Mouse (Mus musculus) heart, adult 2 months (tissue): ENCODE measurements around the gene Serpinf2. TPM values are rescaled to one million over a fixed set of nuclear protein-coding genes. Genes with fewer than 3 reads are reported as not detected.

Source experiments
- DNase-seq, 2 experiments: peaks; one replicate each; pipeline ENCODE4 v3.0.0; 2021
- H3K27ac ChIP-seq: fragments of 200-600 bp; 2 replicates; pipeline ENCODE4 v1.8.1; 2022
- H3K27me3 ChIP-seq: fragments of 200-500 bp; 2 replicates; pipeline ENCODE4 v1.6.1; 2012; ENCODE audit warnings: mild to moderate bottlenecking, low read length, inconsistent platforms, mixed read lengths; ENCODE audit not compliant: control insufficient read depth, insufficient read depth
- H3K36me3 ChIP-seq: fragments of 200-500 bp; 2 replicates; pipeline ENCODE4 v1.6.1; 2012; ENCODE audit warnings: low read length, inconsistent platforms; ENCODE audit not compliant: control insufficient read depth, insufficient read depth
- H3K4me1 ChIP-seq: fragments of 200-500 bp; 2 replicates; pipeline ENCODE4 v1.6.1; 2011; ENCODE audit warnings: low read length; ENCODE audit not compliant: control insufficient read depth, insufficient read depth
- H3K4me3 ChIP-seq: fragments of 200-600 bp; 2 replicates; pipeline ENCODE4 v1.8.1; 2022
- H3K79me2 ChIP-seq: fragments of 200-500 bp; replicated peaks from 2 replicates; pipeline ENCODE4 v1.6.1; 2012; ENCODE audit warnings: mild to moderate bottlenecking, inconsistent platforms, low read length, moderate library complexity, mixed read lengths; ENCODE audit not compliant: control insufficient read depth, insufficient read depth
- H3K9ac ChIP-seq: fragments of 200-500 bp; 2 replicates; pipeline ENCODE4 v1.6.1; 2012; ENCODE audit warnings: low read depth, mild to moderate bottlenecking, control low read depth, inconsistent platforms, low read length, mixed read lengths
- CTCF ChIP-seq: fragments of 200-600 bp; IDR thresholded peaks from 2 replicates; pipeline ENCODE4 v1.8.1; 2022; ENCODE audit warnings: antibody characterized with exemption, mild to moderate bottlenecking, moderate library complexity
- EP300 ChIP-seq: fragments of 200-500 bp; IDR thresholded peaks from 2 replicates; pipeline ENCODE4 v1.6.1; 2011; ENCODE audit warnings: low read depth, low read length, control low read depth; ENCODE audit not compliant: insufficient read depth
- POLR2A ChIP-seq: fragments of 200-500 bp; IDR thresholded peaks from 2 replicates; pipeline ENCODE4 v1.6.1; 2011; ENCODE audit warnings: mild to moderate bottlenecking, low read depth, low read length, control low read depth; ENCODE audit not compliant: insufficient read depth
- WGBS: fragments of 180-500 bp; shearing (Covaris S2); methylation state at CpG from one replicate; pipeline ENCODE4 v1.1.7; 2018; 5-methylcytosine and 5-hydroxymethylcytosine counted together
- intact Hi-C: fragments of 180-260 bp; cut with DNase I; formaldehyde crosslinking; loops from one replicate; pipeline ENCODE4 v1.15.1; 2025
- polyA plus RNA-seq: library from polyadenylated mRNA; depleted of rRNA; stranded (reverse); fragments of >200 nt; gene quantifications from 2 replicates; pipeline ENCODE4 v1.2.3, GENCODE M21; 2012
- total RNA-seq, 2 experiments: library from RNA; stranded (reverse); gene quantifications; 2 replicates each; pipeline ENCODE4 v1.2.3; 2021

The Serpinf2 gene
- total and polyA plus RNA-seq, 3 experiments = 0.18 TPM; not detected in 2

GRCm38 (mm10) chr11:75409679-75410575, 29.5 kb downstream of the Serpinf2 start:
- H3K27me3 ChIP-seq = no peaks in the 10 kb centered on the region
- TF ChIP-seq CTCF (no peak), EP300 (no peak), POLR2A (no peak)
- intact Hi-C loops = loop anchor here (10.0 kb wide), 1 partner anchor 215 kb away; the partner anchor contains the start of genes Dph1 and Rtn4rl1
- H3K4me1 ChIP-seq = no peaks in the 10 kb centered on the region
- no peaks in the 10 kb centered on the region for H3K36me3 ChIP-seq
- no peak for DNase-seq
- H3K4me3 ChIP-seq = no peak overlapping the region
- H3K79me2 ChIP-seq = no peaks in the 10 kb centered on the region
- no peak overlapping the region for H3K27ac ChIP-seq
- no peak overlapping the region for H3K9ac ChIP-seq
- WGBS = 64% methylated on average over 17 of the region's 17 CpGs

GRCm38 (mm10) chr11:75406865-75407264, 32.5 kb downstream of the Serpinf2 start:
- peak; percentile 83 for TF ChIP-seq CTCF
- no peak for TF ChIP-seq POLR2A
- 0 out of 2 replicates have a peak, but pooled peaks have one; percentile 14 for TF ChIP-seq EP300
- Histone ChIP-seq H3K4me1 (peaks cover 5% of the 10 kb centered on the region), H3K79me2 (no peaks in the 10 kb centered on the region), H3K27me3 (no peaks in the 10 kb centered on the region), H3K27ac (no peak overlapping the region), H3K9ac (no peak overlapping the region), H3K36me3 (no peaks in the 10 kb centered on the region), H3K4me3 (no peak overlapping the region)
- WGBS = 57% methylated on average over 3 of the region's 3 CpGs
- peak; percentile 34 to 56 for DNase-seq
- intact Hi-C loops = loop anchor here (10.0 kb wide), 1 partner anchor 212 kb away; the partner anchor contains the start of genes Dph1 and Rtn4rl1

- no peak for TF ChIP-seq POLR2A
- intact Hi-C loops = loop anchor here (10.0 kb wide), 1 partner anchor 211 kb away; the partner anchor contains the start of genes Dph1 and Rtn4rl1
- 69% methylated on average over 4 of the region's 4 CpGs for WGBS
- no peaks in the 10 kb centered on the region for H3K79me2 ChIP-seq
- no peaks in the 10 kb centered on the region for H3K27me3 ChIP-seq
- H3K36me3 ChIP-seq = no peaks in the 10 kb centered on the region
- no peak for DNase-seq
- H3K27ac ChIP-seq = no peak overlapping the region
- H3K4me1 ChIP-seq = peaks cover 5% of the 10 kb centered on the region
- H3K4me3 ChIP-seq = no peak overlapping the region
- no peak overlapping the region for H3K9ac ChIP-seq
These were observed 33.3 kb downstream of the Serpinf2 start for GRCm38 (mm10) chr11:75406104-75406503.

GRCm38 (mm10) chr11:75404801-75405200, 34.6 kb downstream of the Serpinf2 start:
- DNase-seq = no peak
- Histone ChIP-seq H3K27ac (no peak overlapping the region), H3K79me2 (no peaks in the 10 kb centered on the region), H3K4me3 (no peak overlapping the region), H3K27me3 (no peaks in the 10 kb centered on the region), H3K9ac (no peak overlapping the region), H3K36me3 (no peaks in the 10 kb centered on the region), H3K4me1 (peaks cover 5% of the 10 kb centered on the region)
- intact Hi-C loops = loop anchor here (5.0 to 10.0 kb wide), 3 partner anchors 108 to 210 kb away; partner anchors contain the start of genes Dph1, Rilp, Rtn4rl1 and Scarf1
- WGBS = 88% methylated on average over 6 of the region's 6 CpGs
- TF ChIP-seq CTCF (no peak), POLR2A (no peak), EP300 (no peak)

GRCm38 (mm10) chr11:75403301-75404052, 35.9 kb downstream of the Serpinf2 start:
- peak overlapping the region; percentile 72 for H3K27ac ChIP-seq
- H3K4me1 ChIP-seq = peaks cover 5% of the 10 kb centered on the region
- intact Hi-C loops = loop anchor here (5.0 to 10.0 kb wide), 3 partner anchors 109 to 209 kb away; partner anchors contain the start of genes Dph1, Rilp, Rtn4rl1 and Scarf1
- no peaks in the 10 kb centered on the region for H3K27me3 ChIP-seq
- 54% methylated on average over 6 of the region's 6 CpGs for WGBS
- DNase-seq = peak; percentile 33 to 67
- no peak for TF ChIP-seq CTCF
- TF ChIP-seq POLR2A = no peak
- no peak overlapping the region for H3K4me3 ChIP-seq
- H3K79me2 ChIP-seq = no peaks in the 10 kb centered on the region
- no peaks in the 10 kb centered on the region for H3K36me3 ChIP-seq
- H3K9ac ChIP-seq = no peak overlapping the region
